Mouse (Mus musculus) kidney, adult 2 months (tissue): Measurements from ENCODE around the gene Rsc1a1. TPM values are rescaled to one million over a fixed set of nuclear protein-coding genes. Genes with fewer than 3 reads are reported as not detected.

Source experiments
- DNase-seq: peaks from one replicate; pipeline ENCODE4 v3.0.0; 2021
- H3K27ac ChIP-seq: fragments of 200-500 bp; 2 replicates; pipeline ENCODE4 v1.5.1; 2012; ENCODE audit warnings: low read depth, low read length, control low read depth, inconsistent platforms; ENCODE audit not compliant: insufficient read depth
- H3K27me3 ChIP-seq: fragments of 200-500 bp; replicated peaks from 2 replicates; pipeline ENCODE4 v1.6.1; 2012; ENCODE audit warnings: mild to moderate bottlenecking, moderate library complexity, low read length, inconsistent platforms; ENCODE audit not compliant: control insufficient read depth, insufficient read depth
- H3K36me3 ChIP-seq: fragments of 200-500 bp; 2 replicates; pipeline ENCODE4 v1.6.1; 2012; ENCODE audit warnings: mild to moderate bottlenecking, moderate library complexity, low read length, inconsistent platforms; ENCODE audit not compliant: control insufficient read depth, insufficient read depth
- H3K4me1 ChIP-seq: fragments of 200-500 bp; 2 replicates; pipeline ENCODE4 v1.6.1; 2011; ENCODE audit warnings: low read length; ENCODE audit not compliant: control insufficient read depth, insufficient read depth
- H3K4me3 ChIP-seq: fragments of 200-500 bp; 2 replicates; pipeline ENCODE4 v1.5.1; 2011; ENCODE audit warnings: mild to moderate bottlenecking, low read depth, low read length, control low read depth; ENCODE audit not compliant: insufficient read depth
- CTCF ChIP-seq: fragments of 200-500 bp; conservative IDR thresholded peaks from 2 replicates; pipeline ENCODE4 v1.5.1; 2011; ENCODE audit warnings: low read depth, mild to moderate bottlenecking, control low read depth, low read length, moderate library complexity, mixed read lengths; ENCODE audit not compliant: insufficient read depth, insufficient read length
- POLR2A ChIP-seq: fragments of 200-500 bp; IDR thresholded peaks from one replicate; pipeline ENCODE4 v1.6.1; 2011; ENCODE audit warnings: low read depth, low read length, control low read depth
- WGBS: fragments of 180-500 bp; shearing (Covaris S2); methylation state at CpG from one replicate; pipeline ENCODE4 v1.1.7; 2018; 5-methylcytosine and 5-hydroxymethylcytosine counted together
- polyA plus RNA-seq: library from polyadenylated mRNA; depleted of rRNA; stranded (reverse); fragments of >200 nt; gene quantifications from 2 replicates; pipeline ENCODE4 v1.2.3, GENCODE M21; 2012; rRNA removed

The Rsc1a1 gene
- polyA plus RNA-seq, result 18.2 and 25.8 TPM in 2 replicates

- WGBS, result 90% methylated on average over 6 of the region's 6 CpGs
- H3K27me3 ChIP-seq, result no peaks in the 10 kb centered on the region
- H3K4me3 ChIP-seq, result no peak within 1 kb of the TSS
- peaks cover 13% of the 10 kb centered on the region for H3K36me3 ChIP-seq
- no peaks in the 10 kb centered on the region for H3K4me1 ChIP-seq
- TF ChIP-seq POLR2A (no peak), CTCF (no peak)
- no peak within 1 kb of the TSS for H3K27ac ChIP-seq
- no peak for DNase-seq
Observed at GRCm38 (mm10) chr4:141685499-141685898, at the start of gene Rsc1a1. TSS of gene Rsc1a1 (minus strand) at chr4:141685599.

- Histone ChIP-seq H3K4me1 (peaks cover 6% of the 10 kb centered on the region; the same call in 1 of the 2 replicates), H3K27ac (no peak overlapping the region), H3K4me3 (peak overlapping the region; percentile 9), H3K27me3 (no peaks in the 10 kb centered on the region), H3K36me3 (no peaks in the 10 kb centered on the region)
- DNase-seq, result no peak
- TF ChIP-seq POLR2A (no peak), CTCF (no peak)
- 34% methylated on average over 9 of the region's 9 CpGs for WGBS
Observed at GRCm38 (mm10) chr4:141735206-141735560, 49.8 kb upstream of the Rsc1a1 start.

GRCm38 (mm10) chr4:141734446-141735205 is 49.2 kb upstream of the Rsc1a1 start:
- H3K27me3 ChIP-seq, result no peaks in the 10 kb centered on the region
- peak; percentile 35 for TF ChIP-seq POLR2A
- TF ChIP-seq CTCF, result no peak
- H3K4me3 ChIP-seq, result peak overlapping the region; percentile 35
- 6% methylated on average over 24 of the region's 24 CpGs for WGBS
- no peaks in the 10 kb centered on the region for H3K36me3 ChIP-seq
- H3K27ac ChIP-seq, result peak overlapping the region; percentile 6; the same call in 1 of the 2 replicates
- DNase-seq, result peak; percentile 96
- peaks cover 9% of the 10 kb centered on the region; the same call in 1 of the 2 replicates for H3K4me1 ChIP-seq

GRCm38 (mm10) chr4:141731766-141732165 is 46.4 kb upstream of the Rsc1a1 start:
- WGBS, result 60% methylated on average over 5 of the region's 5 CpGs
- TF ChIP-seq CTCF (no peak), POLR2A (no peak)
- DNase-seq, result peak; percentile 57
- peak overlapping the region; percentile 0; the same call in 1 of the 2 replicates for H3K27ac ChIP-seq
- no peaks in the 10 kb centered on the region for H3K36me3 ChIP-seq
- no peak overlapping the region for H3K4me3 ChIP-seq
- peaks cover 18% of the 10 kb centered on the region; the same call in 1 of the 2 replicates for H3K4me1 ChIP-seq
- H3K27me3 ChIP-seq, result no peaks in the 10 kb centered on the region

GRCm38 (mm10) chr4:141730401-141730800 is 45.0 kb upstream of the Rsc1a1 start:
- Histone ChIP-seq H3K4me3 (no peak overlapping the region), H3K27ac (no peak overlapping the region), H3K4me1 (peaks cover 23% of the 10 kb centered on the region), H3K27me3 (no peaks in the 10 kb centered on the region), H3K36me3 (no peaks in the 10 kb centered on the region)
- DNase-seq, result no peak
- TF ChIP-seq POLR2A (no peak), CTCF (no peak)
- 83% methylated on average over 13 of the region's 13 CpGs for WGBS

GRCm38 (mm10) chr4:141729266-141729665 is 43.9 kb upstream of the Rsc1a1 start:
- peak; percentile 89 for DNase-seq
- H3K27ac ChIP-seq, result peak overlapping the region; percentile 89
- no peaks in the 10 kb centered on the region for H3K36me3 ChIP-seq
- TF ChIP-seq CTCF (no peak), POLR2A (no peak)
- H3K4me3 ChIP-seq, result no peak overlapping the region
- H3K27me3 ChIP-seq, result no peaks in the 10 kb centered on the region
- 69% methylated on average over 3 of the region's 3 CpGs for WGBS
- peaks cover 31% of the 10 kb centered on the region for H3K4me1 ChIP-seq

- peak overlapping the region; percentile 82 for H3K27ac ChIP-seq
- H3K4me3 ChIP-seq, result no peak overlapping the region
- H3K27me3 ChIP-seq, result no peaks in the 10 kb centered on the region
- DNase-seq, result peak; percentile 91
- peaks cover 45% of the 10 kb centered on the region for H3K4me1 ChIP-seq
- WGBS, result 31% methylated on average over 3 of the region's 3 CpGs
- no peaks in the 10 kb centered on the region for H3K36me3 ChIP-seq
- TF ChIP-seq POLR2A (no peak), CTCF (no peak)
Observed at GRCm38 (mm10) chr4:141725738-141726137, 40.3 kb upstream of the Rsc1a1 start.
